In the genomic region with DNA sequence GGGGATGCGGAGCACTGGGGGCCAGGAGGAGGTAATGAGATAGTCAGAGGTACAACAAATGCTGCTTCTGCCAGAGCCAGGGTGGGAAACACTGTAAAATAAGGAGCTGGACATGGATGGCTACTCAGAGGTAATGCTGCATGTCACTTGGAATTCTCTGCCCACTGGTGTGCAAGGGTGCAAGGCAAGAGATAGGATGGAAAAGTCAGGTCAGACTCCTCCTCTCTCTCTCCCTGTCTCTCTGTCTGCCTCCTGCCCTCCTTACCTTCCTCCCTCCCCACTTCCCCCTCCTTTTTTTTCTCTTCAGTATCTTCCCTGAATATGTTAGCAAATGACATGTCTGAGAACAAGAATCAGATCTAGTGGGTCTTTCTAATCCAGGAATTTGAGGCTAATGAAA, we compare ENCODE assay signal across 20 mouse cellular contexts. TPM values are rescaled to one million over a fixed set of nuclear protein-coding genes. Genes with fewer than 3 reads are reported as not detected.
DNase-seq lines count a peak whose midpoint lies in the region; ATAC-seq and TF ChIP-seq lines count a peak whose summit lies in the region.
"Had no signal": no experiment of that assay in that cellular context is flagged by ENCODE, and none has a peak within 500 bp of the region (broad histone marks: within the 10 kb centered on the region; RNA-seq: fewer than 3 reads in every experiment).

No protein-coding gene starts in this region.

- H3K27me3 ChIP-seq in hindbrain, embryonic 13.5 days, result peaks cover 29% of the 10 kb centered on the region
- peaks cover 43% of the 10 kb centered on the region for H3K27me3 ChIP-seq in hindbrain, embryonic 10.5 days (ENCODE audit: insufficient read depth, poor library complexity, severe bottlenecking)
- no peaks in the 10 kb centered on the region for H3K27me3 ChIP-seq in hindbrain, embryonic 16.5 days (replicated peaks; ENCODE audit: control insufficient read depth, insufficient read depth, low read length)
- H3K27me3 ChIP-seq in neural tube, embryonic 15.5 days (replicated peaks), result 0 out of 2 replicates have a peak, but pooled peaks cover 3% of the 10 kb centered on the region

- peak overlapping the region; percentile 92 for H3K4me2 ChIP-seq in hindbrain, embryonic 13.5 days
- peak overlapping the region; percentile 78 for H3K4me2 ChIP-seq in hindbrain, embryonic 16.5 days (ENCODE audit: low read length)
- H3K4me2 ChIP-seq in neural tube, embryonic 15.5 days, result peak overlapping the region; percentile 75
- H3K4me2 ChIP-seq: embryonic facial prominence, embryonic 12.5 days; limb, embryonic 13.5 days; midbrain, embryonic 12.5 days had no signal

- intact Hi-C loops in left cerebral cortex, adult 2 months (cut with DNase I), result loop anchor here (5.0 kb wide), 3 partner anchors 723 to 1543 kb away; no protein-coding TSS in a partner anchor
- intact Hi-C loops in heart, postnatal 25 days (cut with DNase I), result no loop called here

- peaks cover 26% of the 10 kb centered on the region for H3K4me1 ChIP-seq in hindbrain, embryonic 13.5 days (replicated peaks)
- H3K4me1 ChIP-seq in hindbrain, embryonic 10.5 days (replicated peaks), result peaks cover 22% of the 10 kb centered on the region
- H3K4me1 ChIP-seq in hindbrain, embryonic 16.5 days (ENCODE audit: control insufficient read depth, insufficient read depth, low read depth, low read length), result peaks cover 2% of the 10 kb centered on the region; the same call in 1 of the 2 replicates
- peaks cover 32% of the 10 kb centered on the region for H3K4me1 ChIP-seq in neural tube, embryonic 15.5 days

- no peak for TF ChIP-seq CTCF in left cerebral cortex, adult 2 months (IDR thresholded peaks at IDR 0.05)

- H3K27ac ChIP-seq in hindbrain, embryonic 13.5 days, result no peak overlapping the region
- H3K27ac ChIP-seq in hindbrain, embryonic 10.5 days, result no peak overlapping the region
- peak overlapping the region; percentile 89 for H3K27ac ChIP-seq in left cerebral cortex, adult 2 months
- H3K27ac ChIP-seq in hindbrain, embryonic 16.5 days (ENCODE audit: low read depth, low read length), result no peak overlapping the region
- H3K27ac ChIP-seq in neural tube, embryonic 15.5 days (replicated peaks), result no peak overlapping the region
- H3K27ac ChIP-seq: embryonic facial prominence, embryonic 12.5 days; gastrocnemius, adult 2 months; limb, embryonic 13.5 days; midbrain, embryonic 12.5 days had no signal

- ATAC-seq in hindbrain, embryonic 13.5 days (ENCODE audit: low FRiP score), result no peak
- ATAC-seq in hindbrain, embryonic 16.5 days, result no peak
- ATAC-seq in neural tube, embryonic 15.5 days (ENCODE audit: low FRiP score), result no peak
- ATAC-seq: liver, postnatal 0 days had no signal

- 83% methylated on average over 1 of the region's 1 CpGs for WGBS in hindbrain, embryonic 13.5 days
- whole genome bisulfite sequencing in hindbrain, embryonic 10.5 days, result 87% methylated on average over 1 of the region's 1 CpGs
- 88% methylated on average over 1 of the region's 1 CpGs for WGBS in hindbrain, embryonic 16.5 days
- WGBS in neural tube, embryonic 15.5 days, result 87% methylated on average over 1 of the region's 1 CpGs

- peak overlapping the region; percentile 26 for H3K4me3 ChIP-seq in hindbrain, embryonic 13.5 days
- H3K4me3 ChIP-seq in hindbrain, embryonic 10.5 days, result no peak overlapping the region
- H3K4me3 ChIP-seq in left cerebral cortex, adult 2 months, result peak overlapping the region; percentile 56
- peak overlapping the region; percentile 14 for H3K4me3 ChIP-seq in hindbrain, embryonic 16.5 days (ENCODE audit: low read length)
- peak overlapping the region; percentile 81 for H3K4me3 ChIP-seq in neural tube, embryonic 15.5 days (replicated peaks)
- H3K4me3 ChIP-seq: embryonic facial prominence, embryonic 12.5 days; gastrocnemius, adult 2 months; limb, embryonic 13.5 days; midbrain, embryonic 12.5 days had no signal

- DNase-seq in hindbrain, embryonic 10.5 days (ENCODE audit: low spot score), result no peak
- no peak for DNase-seq in left cerebral cortex, adult 2 months (ENCODE audit: extremely low spot score in 1 of 2, low spot score in 2 of 2)
- no peak for DNase-seq in left cerebral cortex, adult 11 months (ENCODE audit: low spot score)
- no peak for DNase-seq in heart, postnatal 25 days (ENCODE audit: low spot score)
- DNase-seq: cerebellum, adult 11 months; cerebellum, postnatal 36 days; gastrocnemius, adult 2 months; heart, adult 11 months; kidney, postnatal 36 days; liver, postnatal 0 days; lung, postnatal 36 days; right cerebral cortex, adult 18-20 months; thymus, postnatal 36 days had no signal

- peak overlapping the region; percentile 59 for H3K9ac ChIP-seq in hindbrain, embryonic 13.5 days
- peak overlapping the region; percentile 52 for H3K9ac ChIP-seq in hindbrain, embryonic 16.5 days (ENCODE audit: low read depth, low read length)
- H3K9ac ChIP-seq in neural tube, embryonic 15.5 days (replicated peaks), result 0 out of 2 replicates have a peak overlapping the region, but pooled peaks have one; percentile 15
- H3K9ac ChIP-seq: embryonic facial prominence, embryonic 12.5 days; limb, embryonic 13.5 days; liver, postnatal 0 days; midbrain, embryonic 12.5 days had no signal

- H3K36me3 ChIP-seq in hindbrain, embryonic 13.5 days, result no peaks in the 10 kb centered on the region
- H3K36me3 ChIP-seq in hindbrain, embryonic 10.5 days, result no peaks in the 10 kb centered on the region
- H3K36me3 ChIP-seq in hindbrain, embryonic 16.5 days (ENCODE audit: control insufficient read depth, insufficient read depth, low read length), result no peaks in the 10 kb centered on the region
- H3K36me3 ChIP-seq in neural tube, embryonic 15.5 days, result no peaks in the 10 kb centered on the region
- H3K36me3 ChIP-seq: embryonic facial prominence, embryonic 12.5 days; limb, embryonic 13.5 days; midbrain, embryonic 12.5 days had no signal

- no peaks in the 10 kb centered on the region for H3K9me3 ChIP-seq in hindbrain, embryonic 13.5 days
- no peaks in the 10 kb centered on the region for H3K9me3 ChIP-seq in hindbrain, embryonic 10.5 days
- H3K9me3 ChIP-seq in hindbrain, embryonic 16.5 days (ENCODE audit: control insufficient read depth, low read length), result no peaks in the 10 kb centered on the region
- H3K9me3 ChIP-seq in neural tube, embryonic 15.5 days (replicated peaks), result no peaks in the 10 kb centered on the region
- H3K9me3 ChIP-seq: embryonic facial prominence, embryonic 12.5 days; limb, embryonic 13.5 days; midbrain, embryonic 12.5 days had no signal

RNA-seq across cellular contexts. Expression of a gene that starts 3.8 kb away (rescaled TPM):
- polyA plus RNA-seq in hindbrain, embryonic 13.5 days (2015; fragmentation: Nextera tagmentation; extraction: Ambion mirVana), result 19.1 and 19.6 TPM in 2 replicates
- 0.14 and 0.59 TPM in 2 replicates for polyA plus RNA-seq in hindbrain, embryonic 10.5 days (2016; fragmentation: Nextera tagmentation; extraction: Ambion mirVana)
- total RNA-seq in left cerebral cortex, adult 2 months (2021), result 10 to 100 TPM; 83.2 to 84.2 TPM
- 38.8 and 42.3 TPM in 2 replicates for polyA plus RNA-seq in hindbrain, embryonic 16.5 days (2015; fragmentation: Nextera tagmentation; extraction: Ambion mirVana)
- 41.9 and 48.7 TPM in 2 replicates for polyA plus RNA-seq in neural tube, embryonic 15.5 days (2015; fragmentation: Nextera tagmentation; extraction: Ambion mirVana)
- under 1 TPM in 1 of 2 experiments, not detected in 1; 0.05 TPM for total RNA-seq in heart, postnatal 25 days (2021)
- total RNA-seq: gastrocnemius, adult 2 months; neutrophil, adult 5-6 weeks had no signal
- polyA plus RNA-seq: liver, postnatal 0 days had no signal

Comparison
In these comparisons a context has a peak if more than half of its experiments do, and no peak if none do; other contexts are left out.
1. RNA of a gene that starts 3.8 kb away (polyA plus RNA-seq): 41.9 to 48.7 TPM in neural tube, embryonic 15.5 days, 38.8 to 42.3 TPM in hindbrain, embryonic 16.5 days and 19.1 to 19.6 TPM in hindbrain, embryonic 13.5 days; 0.14 to 0.59 TPM in hindbrain, embryonic 10.5 days; every median in the first group is over 10 times any median in the second.
2. Peak in every context shown above with its lines, with median percentiles within 50 percentile points of each other: H3K4me2 ChIP-seq and H3K9ac ChIP-seq.